Mouse (Mus musculus) cerebellum, adult 2 months (tissue): Measurements from ENCODE around the gene Adamts17. TPM values are rescaled to one million over a fixed set of nuclear protein-coding genes. Genes with fewer than 3 reads are reported as not detected.

ENCODE experiments used
- DNase-seq, 2 experiments: peaks; one replicate each; pipeline ENCODE4 v3.0.0; 2021
- H3K27ac ChIP-seq: fragments of 200-500 bp; 2 replicates; pipeline ENCODE4 v1.5.1; 2012; ENCODE audit warnings: low read length, control low read depth, inconsistent platforms; ENCODE audit not compliant: insufficient read depth
- H3K27me3 ChIP-seq: fragments of 200-500 bp; 2 replicates; pipeline ENCODE4 v1.6.1; 2012; ENCODE audit warnings: inconsistent platforms, mild to moderate bottlenecking, low read length, moderate library complexity; ENCODE audit not compliant: control insufficient read depth, insufficient read depth
- H3K4me1 ChIP-seq: fragments of 200-500 bp; 2 replicates; pipeline ENCODE4 v1.6.1; 2011; ENCODE audit warnings: low read length; ENCODE audit not compliant: control insufficient read depth, insufficient read depth
- H3K4me3 ChIP-seq: fragments of 200-500 bp; replicated peaks from 2 replicates; pipeline ENCODE3; 2011; ENCODE audit warnings: mild to moderate bottlenecking, low read depth, low read length, control low read depth; ENCODE audit not compliant: insufficient read depth
- CTCF ChIP-seq: fragments of 200-500 bp; IDR thresholded peaks from 2 replicates; pipeline ENCODE4 v1.5.1; 2011; ENCODE audit warnings: low read depth, mild to moderate bottlenecking, control low read depth, low read length, moderate library complexity, borderline replicate concordance; ENCODE audit not compliant: insufficient read depth
- POLR2A ChIP-seq: fragments of 200-500 bp; IDR thresholded peaks from 2 replicates; pipeline ENCODE4 v1.6.1; 2011; ENCODE audit warnings: low read length, control low read depth, borderline replicate concordance; ENCODE audit not compliant: insufficient read depth
- WGBS: fragments of 180-500 bp; shearing (Covaris S2); methylation state at CpG from one replicate; pipeline ENCODE4 v1.1.7; 2018; 5-methylcytosine and 5-hydroxymethylcytosine counted together
- polyA plus RNA-seq: library from polyadenylated mRNA; depleted of rRNA; stranded (reverse); fragments of >200 nt; gene quantifications from 2 replicates; pipeline ENCODE4 v1.2.3, GENCODE M21; 2012

Adamts17 gene
- polyA plus RNA-seq, 1 experiment = 1.5 TPM

- TF ChIP-seq CTCF (no peak), POLR2A (no peak)
- H3K27ac ChIP-seq = no peak overlapping the region
- DNase-seq = no peak
- no peaks in the 10 kb centered on the region for H3K27me3 ChIP-seq
- H3K4me1 ChIP-seq = no peaks in the 10 kb centered on the region
- 84% methylated on average over 8 of the region's 8 CpGs for WGBS
- no peak overlapping the region for H3K4me3 ChIP-seq
These were observed 127.8 kb downstream of the Adamts17 start for GRCm38 (mm10) chr7:66967206-66967919.

GRCm38 (mm10) chr7:66968661-66969060, 129.1 kb downstream of the Adamts17 start:
- no peaks in the 10 kb centered on the region for H3K4me1 ChIP-seq
- no peak overlapping the region for H3K27ac ChIP-seq
- H3K27me3 ChIP-seq = no peaks in the 10 kb centered on the region
- DNase-seq = no peak
- 94% methylated on average over 6 of the region's 6 CpGs for WGBS
- H3K4me3 ChIP-seq = no peak overlapping the region
- no peak for TF ChIP-seq POLR2A
- TF ChIP-seq CTCF = no peak

GRCm38 (mm10) chr7:66969199-66969598, 129.7 kb downstream of the Adamts17 start:
- no peaks in the 10 kb centered on the region for H3K4me1 ChIP-seq
- H3K27ac ChIP-seq = no peak overlapping the region
- TF ChIP-seq CTCF (no peak), POLR2A (no peak)
- no peak for DNase-seq
- no peaks in the 10 kb centered on the region for H3K27me3 ChIP-seq
- no peak overlapping the region for H3K4me3 ChIP-seq
- WGBS = 80% methylated on average over 2 of the region's 2 CpGs

GRCm38 (mm10) chr7:66970235-66970634, 130.7 kb downstream of the Adamts17 start:
- Histone ChIP-seq H3K4me3 (no peak overlapping the region), H3K27me3 (no peaks in the 10 kb centered on the region), H3K27ac (no peak overlapping the region), H3K4me1 (no peaks in the 10 kb centered on the region)
- TF ChIP-seq CTCF = no peak
- no peak for TF ChIP-seq POLR2A
- 84% methylated on average over 2 of the region's 2 CpGs for WGBS
- DNase-seq = no peak

- Histone ChIP-seq H3K27ac (no peak overlapping the region), H3K4me3 (no peak overlapping the region), H3K27me3 (no peaks in the 10 kb centered on the region), H3K4me1 (no peaks in the 10 kb centered on the region)
- TF ChIP-seq POLR2A (no peak), CTCF (no peak)
- WGBS = 91% methylated on average over 2 of the region's 2 CpGs
- no peak for DNase-seq
These were observed 131.4 kb downstream of the Adamts17 start for GRCm38 (mm10) chr7:66970974-66971373.

GRCm38 (mm10) chr7:66974859-66975258, 135.3 kb downstream of the Adamts17 start:
- Histone ChIP-seq H3K4me3 (no peak overlapping the region), H3K27ac (no peak overlapping the region), H3K4me1 (no peaks in the 10 kb centered on the region), H3K27me3 (no peaks in the 10 kb centered on the region)
- WGBS = 79% methylated on average over 10 of the region's 10 CpGs
- DNase-seq = no peak
- no peak for TF ChIP-seq POLR2A
- TF ChIP-seq CTCF = no peak

- Histone ChIP-seq H3K27me3 (no peaks in the 10 kb centered on the region), H3K27ac (no peak overlapping the region), H3K4me1 (no peaks in the 10 kb centered on the region), H3K4me3 (no peak overlapping the region)
- TF ChIP-seq POLR2A = no peak
- WGBS = 53% methylated on average over 9 of the region's 9 CpGs
- no peak for DNase-seq
These were observed 136.8 kb downstream of the Adamts17 start for GRCm38 (mm10) chr7:66976371-66976770.

GRCm38 (mm10) chr7:66981591-66981990, 142.1 kb downstream of the Adamts17 start:
- DNase-seq = no peak
- no peak for TF ChIP-seq CTCF
- no peak for TF ChIP-seq POLR2A
- 93% methylated on average over 6 of the region's 6 CpGs for WGBS
- Histone ChIP-seq H3K27ac (no peak overlapping the region), H3K27me3 (no peaks in the 10 kb centered on the region), H3K4me1 (no peaks in the 10 kb centered on the region), H3K4me3 (no peak overlapping the region)
